Mouse (Mus musculus): ENCODE results near the gene Rapgef4. TPM values are rescaled to one million over a fixed set of nuclear protein-coding genes. Genes with fewer than 3 reads are reported as not detected.

The Rapgef4 gene
- total RNA-seq, 2 experiments from 2014 or later, result 14.1 to 15.0 TPM

DNA sequence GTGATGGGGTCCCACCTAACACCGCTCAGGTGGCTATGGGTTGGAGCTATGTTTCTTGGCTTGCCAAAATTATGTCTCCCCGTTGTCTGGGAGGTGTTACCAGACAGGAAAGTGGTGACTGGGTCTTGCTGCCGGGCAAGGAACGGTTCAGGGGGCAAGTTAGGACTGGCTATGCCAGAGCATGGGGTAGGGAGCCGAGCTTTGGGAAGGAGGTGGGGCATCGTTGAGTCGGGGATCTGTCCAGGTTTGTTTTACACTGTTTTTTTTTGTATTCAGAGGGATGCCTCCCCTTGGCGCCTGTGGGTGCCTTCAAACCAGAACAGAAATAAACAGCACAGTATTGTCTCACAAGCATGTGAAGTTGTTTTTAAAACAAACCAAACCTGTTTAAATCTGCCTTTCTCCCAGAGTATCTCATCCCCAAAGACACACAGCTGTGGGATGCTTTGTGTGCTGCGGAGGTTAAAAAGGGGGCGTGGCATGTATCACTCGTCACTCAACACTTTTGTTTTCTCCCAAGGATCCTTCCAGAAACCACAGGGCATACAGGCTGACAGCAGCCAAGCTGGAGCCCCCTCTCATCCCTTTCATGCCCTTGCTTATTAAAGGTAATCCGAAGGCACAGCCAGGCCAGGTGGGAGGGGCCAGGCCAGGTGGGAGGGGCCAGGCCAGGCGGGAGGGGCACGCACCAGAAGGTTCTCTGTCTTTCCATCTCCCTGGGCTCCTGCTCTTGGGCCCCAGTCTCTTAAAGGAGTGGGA is 260.9 kb downstream of the Rapgef4 start:
- DNase-seq, result peak in 1 of 2 experiments; percentile 30
- intact Hi-C loops (cut with DNase I), result no loop called here

DNA sequence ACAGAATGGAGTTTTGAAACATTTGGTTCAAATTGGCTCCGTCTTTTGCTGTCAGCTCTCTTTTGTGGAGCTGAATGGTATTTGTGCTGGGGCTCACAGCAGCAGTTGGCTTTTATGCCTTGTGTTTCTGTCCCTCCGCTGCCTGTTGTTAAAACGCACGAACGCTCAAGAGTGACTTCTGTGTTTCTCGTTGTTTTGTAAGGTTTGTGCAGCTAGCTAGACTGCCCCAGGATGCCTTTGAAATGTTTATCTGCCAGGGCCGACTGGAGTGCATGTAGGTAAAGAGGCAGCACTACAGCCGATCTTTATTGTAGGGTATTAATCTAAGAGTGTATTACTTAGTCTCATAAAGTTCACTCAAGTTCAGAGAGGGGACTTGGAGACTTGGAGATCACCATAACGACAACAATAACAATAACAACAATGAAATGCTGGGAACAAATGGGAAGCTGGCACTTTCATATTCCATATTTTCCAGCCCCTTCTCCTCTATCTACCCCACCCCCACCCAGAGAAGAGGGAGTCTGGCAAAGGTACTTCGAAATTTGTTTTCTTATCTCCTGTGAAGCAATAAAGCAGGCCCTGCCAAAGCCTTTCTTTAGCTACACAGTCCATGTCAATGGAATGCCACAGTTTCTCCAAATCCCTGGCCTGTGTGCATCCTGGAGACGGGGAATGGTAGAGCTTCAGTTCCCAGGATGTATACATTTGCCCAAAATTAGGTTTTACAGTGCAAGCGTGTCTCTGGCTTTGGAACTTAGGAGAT is 262.1 kb downstream of the Rapgef4 start:
- intact Hi-C loops (cut with DNase I), result no loop called here
- DNase-seq, result peak; percentile 67 to 68

- no peak for DNase-seq
- intact Hi-C loops (cut with DNase I), result no loop called here
These were observed 264.6 kb downstream of the Rapgef4 start for GRCm38 (mm10) chr2:72245631-72246030.

DNA sequence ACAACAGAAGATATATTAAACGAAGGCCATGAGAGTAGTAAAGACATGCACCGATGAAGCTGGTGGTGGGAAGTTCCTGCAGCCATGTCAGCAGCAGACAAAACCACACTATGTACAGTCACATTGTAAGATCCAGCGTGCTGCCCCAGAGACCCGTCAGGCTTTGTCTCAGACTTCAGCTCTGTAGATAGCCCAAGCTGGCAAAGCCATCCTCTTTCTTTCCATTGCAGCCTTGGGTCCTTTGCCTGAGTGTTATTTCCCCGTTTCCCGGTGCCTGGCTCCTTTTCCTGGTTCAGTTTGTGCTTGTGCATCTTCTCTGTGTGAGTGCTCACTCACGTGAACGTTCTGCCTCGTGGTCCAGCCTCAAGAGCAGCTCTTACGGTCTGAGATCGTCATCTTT is 265.3 kb downstream of the Rapgef4 start:
- no peak for DNase-seq
- intact Hi-C loops (cut with DNase I), result no loop called here

DNA sequence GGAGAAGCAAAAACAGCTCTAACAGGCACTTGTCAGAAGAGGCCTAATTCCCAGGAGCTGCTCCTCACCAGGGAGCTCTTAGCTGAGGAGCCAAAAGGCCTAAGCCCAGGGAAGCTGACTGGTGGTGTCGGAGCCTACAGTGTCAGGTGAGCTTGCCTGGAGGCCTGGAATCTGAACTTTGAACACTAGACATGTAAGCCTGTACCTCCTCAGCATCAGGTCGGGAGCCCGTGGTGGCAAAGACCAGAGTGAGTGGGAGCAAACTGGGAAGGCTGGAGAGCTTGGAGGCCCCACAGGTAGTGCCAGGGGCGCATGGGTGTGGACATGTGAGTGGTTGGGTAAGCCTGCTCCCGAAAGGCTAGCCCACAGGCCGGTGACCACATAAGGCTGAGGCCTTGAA is 266.8 kb downstream of the Rapgef4 start:
- intact Hi-C loops (cut with DNase I), result no loop called here

GRCm38 (mm10) chr2:72252510-72253505 is 271.8 kb downstream of the Rapgef4 start:
- intact Hi-C loops (cut with DNase I), result no loop called here
- no peak for DNase-seq

More for the DNA sequence above, 266.8 kb downstream of the Rapgef4 start:
- no peak for DNase-seq

- DNase-seq, result no peak
- intact Hi-C loops (cut with DNase I), result no loop called here
These were observed 272.8 kb downstream of the Rapgef4 start for GRCm38 (mm10) chr2:72253882-72254281.

GRCm38 (mm10) chr2:72254813-72255582 is 274.0 kb downstream of the Rapgef4 start:
- DNase-seq, result no peak
- intact Hi-C loops (cut with DNase I), result no loop called here

- DNase-seq, result no peak
- intact Hi-C loops (cut with DNase I), result no loop called here
These were observed 279.7 kb downstream of the Rapgef4 start for GRCm38 (mm10) chr2:72260704-72261103.

GRCm38 (mm10) chr2:72262814-72263480 is 281.9 kb downstream of the Rapgef4 start:
- no peak for DNase-seq
- intact Hi-C loops (cut with DNase I), result no loop called here

- intact Hi-C loops (cut with DNase I), result no loop called here
- DNase-seq, result no peak
These were observed 286.4 kb downstream of the Rapgef4 start for GRCm38 (mm10) chr2:72267390-72267789.

DNA sequence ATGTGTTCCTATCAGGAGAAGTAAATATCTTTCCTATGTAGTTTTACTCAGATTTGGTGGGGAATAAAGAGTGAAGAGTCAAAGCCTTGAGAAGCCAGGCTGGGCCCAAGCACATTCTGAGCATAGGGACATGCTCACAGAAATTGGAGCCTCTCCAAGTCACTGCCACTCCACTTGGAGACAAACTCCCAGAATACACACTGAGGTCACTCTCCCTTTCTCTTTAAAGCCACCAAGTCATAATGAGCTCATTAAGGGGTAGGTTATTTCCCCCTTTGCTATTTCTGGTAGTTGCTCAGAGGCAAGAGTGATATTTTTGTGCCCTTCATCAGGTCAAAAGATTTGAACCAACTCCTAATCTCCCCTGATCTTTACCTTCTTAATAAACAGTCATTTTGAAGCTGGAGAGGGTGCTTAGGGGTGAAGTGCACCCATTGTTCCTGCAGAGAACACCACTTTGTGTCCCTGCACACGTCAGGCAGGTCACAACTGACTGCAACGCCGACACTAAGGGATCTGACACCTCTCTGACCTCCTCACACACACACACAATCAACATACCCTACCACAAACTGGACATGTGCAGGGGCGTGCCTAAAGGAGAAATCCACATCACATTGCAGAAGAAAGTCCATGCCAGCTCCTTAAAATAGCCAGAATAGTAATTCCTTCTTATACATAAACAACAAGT is 288.8 kb downstream of the Rapgef4 start:
- intact Hi-C loops (cut with DNase I), result no loop called here
- DNase-seq, result peak; percentile 55 to 64

DNA sequence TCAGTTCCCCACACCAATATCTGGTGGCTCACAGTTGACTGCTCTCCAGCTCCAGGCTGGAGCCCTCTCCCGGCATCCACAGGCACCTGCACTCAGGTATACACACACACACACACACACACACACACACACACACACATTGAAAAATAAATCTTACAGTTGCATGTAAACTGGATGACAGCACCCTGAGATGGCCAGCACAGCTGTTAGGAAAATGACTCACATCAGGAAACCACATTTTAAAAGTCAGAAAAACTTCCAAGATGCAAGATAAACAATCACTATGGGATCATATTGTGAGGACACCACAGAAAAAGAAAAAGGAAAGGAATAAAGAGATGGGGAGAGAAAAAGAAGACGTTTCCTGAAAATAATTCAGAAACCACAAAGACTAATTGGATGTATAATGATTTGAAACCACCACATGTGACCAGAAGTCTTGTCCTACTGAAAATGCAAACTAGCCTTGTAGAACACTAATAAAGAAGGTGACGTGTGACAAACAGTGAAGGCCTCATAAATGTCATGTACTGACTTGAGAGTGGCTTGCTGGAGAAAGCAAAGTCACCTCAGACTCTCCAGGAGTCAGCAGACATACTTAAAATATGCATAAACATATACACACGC is 297.3 kb downstream of the Rapgef4 start:
- DNase-seq, result no peak
- intact Hi-C loops (cut with DNase I), result no loop called here

- intact Hi-C loops (cut with DNase I), result no loop called here
- DNase-seq, result no peak
These were observed 299.5 kb downstream of the Rapgef4 start for GRCm38 (mm10) chr2:72280524-72280923.

DNA sequence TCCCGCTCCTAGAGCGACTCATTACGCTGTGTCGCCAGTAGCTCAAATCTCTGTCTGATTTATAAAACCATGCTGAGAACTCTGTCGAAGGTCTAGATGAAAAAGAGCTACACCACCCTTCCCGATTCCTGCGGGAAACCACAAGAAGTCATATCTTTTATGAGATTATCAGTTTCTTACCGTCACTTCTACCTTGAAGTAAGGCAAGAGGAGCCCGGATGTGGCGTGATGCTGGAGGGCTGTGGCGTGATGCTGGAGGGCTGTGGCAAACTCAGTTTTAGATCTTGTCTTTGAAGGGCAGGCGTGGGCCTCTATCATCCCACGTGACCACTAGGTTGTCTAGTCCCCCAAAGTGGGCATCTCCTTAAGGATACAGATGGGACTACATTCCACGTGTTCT is 300.9 kb downstream of the Rapgef4 start:
- intact Hi-C loops (cut with DNase I), result no loop called here
- no peak for DNase-seq

DNA sequence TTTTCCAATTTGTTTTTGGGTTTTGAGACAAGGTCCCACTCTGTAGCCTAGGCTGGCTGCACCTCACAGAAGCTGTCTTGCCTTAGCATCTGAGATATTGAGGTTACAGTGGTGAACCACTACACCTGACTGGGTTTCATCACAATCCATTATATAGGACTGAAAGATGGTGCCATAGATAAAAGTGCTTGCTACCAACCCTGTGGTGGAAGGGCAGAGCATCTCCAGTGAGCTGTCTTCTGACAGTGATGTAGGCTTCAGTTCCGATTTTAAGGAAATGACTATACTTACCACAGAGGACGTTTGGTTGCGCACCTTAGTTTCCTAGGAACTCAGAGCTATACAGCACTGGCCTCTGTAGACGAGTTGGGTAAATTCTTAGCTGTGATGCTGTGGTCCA is 301.7 kb downstream of the Rapgef4 start:
- DNase-seq, result no peak
- intact Hi-C loops (cut with DNase I), result no loop called here

- intact Hi-C loops (cut with DNase I), result loop anchor here (5.0 kb wide), 2 partner anchors 47 to 193 kb away; partner anchors contain the start of gene Cdca7
- DNase-seq, result peak; percentile 36 to 50
These were observed 303.6 kb downstream of the Rapgef4 start for GRCm38 (mm10) chr2:72284689-72285088.

DNA sequence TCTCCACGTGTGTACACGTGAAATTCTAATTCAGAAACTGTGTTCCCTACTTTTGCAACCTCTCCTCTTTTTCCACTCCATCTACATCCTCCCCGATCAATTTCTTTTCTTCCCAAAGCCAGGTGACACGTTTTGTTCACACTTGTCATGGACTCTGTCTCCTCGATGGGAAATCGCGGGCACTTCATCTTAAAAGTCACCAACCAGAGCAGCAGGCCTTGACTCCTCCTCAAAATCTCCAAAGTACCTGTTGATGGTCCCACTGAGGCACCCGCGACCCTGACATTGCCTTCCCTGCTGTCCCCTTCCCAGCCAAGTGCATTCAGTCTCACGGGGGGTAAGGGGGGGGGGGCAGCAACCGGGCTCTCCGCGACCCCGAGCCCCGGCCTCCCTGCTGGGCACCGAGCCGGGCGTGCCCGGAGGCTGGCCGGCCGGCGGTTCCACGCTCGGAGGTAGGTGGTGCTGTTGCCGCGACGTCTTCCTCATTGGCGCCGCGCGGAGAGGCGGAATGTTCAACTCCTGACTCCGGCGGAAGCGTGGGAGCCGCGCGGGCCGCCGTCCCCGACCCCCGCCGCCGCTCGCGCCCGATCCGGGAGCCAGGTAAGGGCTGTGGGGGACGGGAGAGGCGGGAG is 304.3 kb downstream of the Rapgef4 start, which contains the start of gene Map3k20:
TSS of gene Map3k20 (plus strand) at position 382 of the 632 bp plus-strand sequence.
- DNase-seq, result peak; percentile 83 to 87
- intact Hi-C loops (cut with DNase I), result loop anchor here (5.0 kb wide), 2 partner anchors 48 to 192 kb away; partner anchors contain the start of gene Cdca7
